ENCODE assay signal across 14 mouse cellular contexts in the genomic region with DNA sequence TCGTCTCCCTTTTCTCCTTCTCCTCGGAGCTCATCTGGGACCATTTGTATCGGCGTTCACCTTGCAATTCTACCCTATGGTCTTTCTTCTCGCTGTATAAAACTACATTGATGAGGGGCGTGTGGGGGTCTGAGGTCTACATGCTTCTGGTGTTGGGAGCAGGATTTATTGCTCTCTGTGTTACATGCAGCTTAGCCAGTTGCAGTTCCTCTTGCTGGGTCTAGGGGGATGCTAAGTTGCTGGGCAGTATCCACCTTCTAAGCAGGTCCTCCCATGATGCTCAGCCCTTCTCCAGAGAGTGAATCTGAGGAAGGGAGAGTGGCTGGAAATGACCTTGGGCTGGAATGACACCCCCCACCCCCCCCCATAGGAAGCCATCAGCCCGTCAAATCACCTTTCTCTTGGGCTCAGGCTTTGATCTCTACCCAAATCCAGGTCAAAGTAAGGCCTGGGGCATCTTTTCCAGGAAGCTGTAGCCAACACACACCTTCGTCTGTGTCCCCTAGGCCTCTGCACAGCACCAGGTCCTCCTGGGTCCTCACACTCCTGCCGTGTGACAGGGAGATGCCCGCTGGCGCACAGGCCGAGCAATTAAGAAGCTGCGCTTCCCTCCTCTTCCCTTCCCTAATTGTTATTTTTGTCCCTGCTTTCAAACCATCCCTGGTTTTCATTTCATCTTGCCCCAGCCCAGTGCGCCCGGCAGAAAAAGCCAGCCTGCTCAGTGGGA.
DNase-seq lines count a peak whose midpoint lies in the region; ATAC-seq and TF ChIP-seq lines count a peak whose summit lies in the region.
"Had no signal": no experiment of that assay in that cellular context is flagged by ENCODE, and none has a peak within 500 bp of the region (broad histone marks: within the 10 kb centered on the region; RNA-seq: fewer than 3 reads in every experiment).

No protein-coding gene starts in this region.

- peak; percentile 42 for TF ChIP-seq CTCF in layer of hippocampus, adult 2 months (conservative IDR thresholded peaks at IDR 0.05)
- peak; percentile 62 for TF ChIP-seq CTCF in midbrain, postnatal 0 days (IDR thresholded peaks at IDR 0.05)

- no peaks in the 10 kb centered on the region for H3K27me3 ChIP-seq in forebrain, embryonic 11.5 days (ENCODE audit: control insufficient read depth, insufficient read depth, low read length)
- H3K27me3 ChIP-seq in forebrain, embryonic 15.5 days, result no peaks in the 10 kb centered on the region
- no peaks in the 10 kb centered on the region for H3K27me3 ChIP-seq in kidney, embryonic 15.5 days
- H3K27me3 ChIP-seq in midbrain, postnatal 0 days (ENCODE audit: insufficient read depth, low read length), result no peaks in the 10 kb centered on the region
- H3K27me3 ChIP-seq: lung, embryonic 15.5 days; megakaryocyte, embryonic 14.5 days had no signal

- H3K36me3 ChIP-seq in forebrain, embryonic 11.5 days (ENCODE audit: control insufficient read depth, insufficient read depth, low read length), result no peaks in the 10 kb centered on the region
- H3K36me3 ChIP-seq in forebrain, embryonic 15.5 days, result no peaks in the 10 kb centered on the region
- no peaks in the 10 kb centered on the region for H3K36me3 ChIP-seq in kidney, embryonic 15.5 days
- no peaks in the 10 kb centered on the region for H3K36me3 ChIP-seq in midbrain, postnatal 0 days (ENCODE audit: insufficient read depth, low read length)
- H3K36me3 ChIP-seq: lung, embryonic 15.5 days had no signal

- H3K4me3 ChIP-seq in forebrain, embryonic 11.5 days (ENCODE audit: low read depth, low read length), result no peak overlapping the region
- H3K4me3 ChIP-seq in forebrain, embryonic 15.5 days, result no peak overlapping the region
- no peak overlapping the region for H3K4me3 ChIP-seq in layer of hippocampus, adult 2 months
- H3K4me3 ChIP-seq in kidney, embryonic 15.5 days (replicated peaks), result no peak overlapping the region
- no peak overlapping the region for H3K4me3 ChIP-seq in midbrain, postnatal 0 days (ENCODE audit: low read depth, low read length)
- H3K4me3 ChIP-seq: lung, embryonic 15.5 days; megakaryocyte, embryonic 14.5 days had no signal

- WGBS in forebrain, embryonic 11.5 days, result 45% methylated on average over 15 of the region's 15 CpGs
- 46% methylated on average over 15 of the region's 15 CpGs for WGBS in forebrain, embryonic 15.5 days
- 58% methylated on average over 15 of the region's 15 CpGs for WGBS in kidney, embryonic 15.5 days
- WGBS in midbrain, postnatal 0 days, result 56% methylated on average over 15 of the region's 15 CpGs

- DNase-seq in forebrain, embryonic 11.5 days (ENCODE audit: low spot score), result peak; percentile 58
- DNase-seq in layer of hippocampus, adult 2 months (ENCODE audit: low spot score in 2 of 2), result no peak
- DNase-seq in layer of hippocampus, postnatal 10 days (ENCODE audit: low spot score in 2 of 2), result no peak
- no peak for DNase-seq in midbrain, postnatal 0 days (ENCODE audit: low spot score)
- no peak for DNase-seq in thymus, postnatal 4 days
- no peak for DNase-seq in lung, postnatal 25 days (ENCODE audit: low spot score)
- DNase-seq: adrenal gland, postnatal 10 days; cerebellum, adult 9-11 months; gastrocnemius, postnatal 10 days had no signal

- no peak overlapping the region for H3K9ac ChIP-seq in forebrain, embryonic 11.5 days (ENCODE audit: low read length)
- no peak overlapping the region for H3K9ac ChIP-seq in forebrain, embryonic 15.5 days (replicated peaks)
- no peak overlapping the region for H3K9ac ChIP-seq in kidney, embryonic 15.5 days
- H3K9ac ChIP-seq in midbrain, postnatal 0 days (replicated peaks; ENCODE audit: low read length, poor library complexity, severe bottlenecking), result no peak overlapping the region
- H3K9ac ChIP-seq: lung, embryonic 15.5 days had no signal

- ATAC-seq in forebrain, embryonic 11.5 days (replicated peaks; ENCODE audit: low FRiP score), result 0 out of 2 replicates have a peak, but pooled peaks have one; percentile 36
- ATAC-seq in forebrain, embryonic 15.5 days (replicated peaks), result no peak
- 0 out of 2 replicates have a peak, but pooled peaks have one; percentile 40 for ATAC-seq in kidney, embryonic 15.5 days (replicated peaks; ENCODE audit: low FRiP score)
- no peak for ATAC-seq in midbrain, postnatal 0 days (ENCODE audit: low FRiP score)

- no peak overlapping the region for H3K27ac ChIP-seq in forebrain, embryonic 11.5 days (ENCODE audit: low read depth, low read length)
- no peak overlapping the region for H3K27ac ChIP-seq in forebrain, embryonic 15.5 days (replicated peaks)
- H3K27ac ChIP-seq in layer of hippocampus, adult 2 months, result no peak overlapping the region
- H3K27ac ChIP-seq in kidney, embryonic 15.5 days, result 0 out of 2 replicates have a peak overlapping the region, but pooled peaks have one; percentile 34
- peak overlapping the region; percentile 34; the same call in 1 of the 2 replicates for H3K27ac ChIP-seq in midbrain, postnatal 0 days (ENCODE audit: low read depth, low read length)
- H3K27ac ChIP-seq: lung, embryonic 15.5 days had no signal

- no peaks in the 10 kb centered on the region for H3K9me3 ChIP-seq in forebrain, embryonic 11.5 days (ENCODE audit: control insufficient read depth, low read length)
- no peaks in the 10 kb centered on the region for H3K9me3 ChIP-seq in forebrain, embryonic 15.5 days
- no peaks in the 10 kb centered on the region for H3K9me3 ChIP-seq in kidney, embryonic 15.5 days (replicated peaks)
- H3K9me3 ChIP-seq in midbrain, postnatal 0 days (ENCODE audit: low read length), result no peaks in the 10 kb centered on the region
- H3K9me3 ChIP-seq: lung, embryonic 15.5 days had no signal

- no peak overlapping the region for H3K4me2 ChIP-seq in forebrain, embryonic 11.5 days (ENCODE audit: low read depth, low read length, severe bottlenecking)
- H3K4me2 ChIP-seq in forebrain, embryonic 15.5 days (replicated peaks), result no peak overlapping the region
- H3K4me2 ChIP-seq in kidney, embryonic 15.5 days, result no peak overlapping the region
- no peak overlapping the region for H3K4me2 ChIP-seq in midbrain, postnatal 0 days (ENCODE audit: low read depth, low read length, poor library complexity, severe bottlenecking)
- H3K4me2 ChIP-seq: heart, embryonic 11.5 days; lung, embryonic 15.5 days had no signal

- no peaks in the 10 kb centered on the region for H3K4me1 ChIP-seq in forebrain, embryonic 11.5 days (replicated peaks; ENCODE audit: control insufficient read depth, insufficient read depth, low read length)
- peaks cover 12% of the 10 kb centered on the region; the same call in 1 of the 2 replicates for H3K4me1 ChIP-seq in forebrain, embryonic 15.5 days
- peaks cover 10% of the 10 kb centered on the region for H3K4me1 ChIP-seq in kidney, embryonic 15.5 days
- peaks cover 3% of the 10 kb centered on the region; the same call in 1 of the 2 replicates for H3K4me1 ChIP-seq in midbrain, postnatal 0 days (ENCODE audit: insufficient read depth, low read length)
- H3K4me1 ChIP-seq: lung, embryonic 15.5 days; megakaryocyte, embryonic 14.5 days had no signal

Comparison
In these comparisons a context has a peak if more than half of its experiments do, and no peak if none do; other contexts are left out.
1. ATAC-seq: peak in forebrain, embryonic 11.5 days (single experiment) and kidney, embryonic 15.5 days (single experiment); none in forebrain, embryonic 15.5 days (single experiment) and midbrain, postnatal 0 days (single experiment).
2. H3K27ac ChIP-seq: peak in kidney, embryonic 15.5 days (single experiment) and midbrain, postnatal 0 days (single experiment); none in forebrain, embryonic 11.5 days (single experiment), forebrain, embryonic 15.5 days (single experiment) and layer of hippocampus, adult 2 months (single experiment).